Mouse (Mus musculus): Measurements from ENCODE around the gene Ppp1r7. TPM values are rescaled to one million over a fixed set of nuclear protein-coding genes. Genes with fewer than 3 reads are reported as not detected.

The Ppp1r7 gene
- total RNA-seq, 2 experiments from 2014 or later, result 4.9 to 11.0 TPM

DNA sequence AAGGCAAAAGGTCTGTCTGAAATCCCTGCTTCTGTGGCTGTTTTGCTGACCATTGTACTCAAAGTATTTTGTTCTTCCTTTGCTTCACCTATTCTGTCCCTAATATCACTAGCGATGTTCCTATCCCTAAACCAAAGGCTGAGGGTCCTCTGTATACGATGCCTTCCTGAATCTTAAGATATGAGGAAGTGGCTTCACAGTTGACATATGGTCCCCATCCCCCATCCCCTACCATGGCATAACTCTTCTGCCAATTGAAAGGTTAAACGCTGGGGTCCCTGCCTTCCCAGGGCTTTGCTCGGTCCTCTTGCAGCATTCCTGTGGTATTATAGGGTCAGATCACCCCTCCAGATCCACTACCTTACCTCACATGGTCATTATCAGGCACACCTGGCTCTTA, 60.7 kb downstream of the Ppp1r7 start:
- ATAC-seq (replicated peaks; ENCODE audit: low FRiP score, poor library complexity, severe bottlenecking), result no peak

Other genes with a start within 250 kb of the Ppp1r7 start
- gene Kif1a, start 240.9 kb upstream of the Ppp1r7 start, total RNA-seq (2015; ENCODE audit: low replicate concordance), result not detected in 2 replicates
- under 0.01 TPM in 1 of 2 replicates, not detected in the other for gene Kif1a, start 240.9 kb upstream of the Ppp1r7 start, total RNA-seq (2017; ENCODE audit: low replicate concordance)
- not detected in 2 replicates for gene Agxt, start 207.6 kb upstream of the Ppp1r7 start, total RNA-seq (2015; ENCODE audit: low replicate concordance)
- not detected in 2 replicates for gene Agxt, start 207.6 kb upstream of the Ppp1r7 start, total RNA-seq (2017; ENCODE audit: low replicate concordance)
- gene 2310007B03Rik, start 181.9 kb upstream of the Ppp1r7 start, total RNA-seq (2015; ENCODE audit: low replicate concordance), result not detected in 2 replicates
- gene 2310007B03Rik, start 181.9 kb upstream of the Ppp1r7 start, total RNA-seq (2017; ENCODE audit: low replicate concordance), result not detected in 2 replicates
- gene Crocc2, start 174.1 kb upstream of the Ppp1r7 start, total RNA-seq (2015; ENCODE audit: low replicate concordance), result not detected in 2 replicates
- gene Crocc2, start 174.1 kb upstream of the Ppp1r7 start, total RNA-seq (2017; ENCODE audit: low replicate concordance), result not detected in 2 replicates
- 0.63 and 1.7 TPM in 2 replicates for gene Sned1, start 107.0 kb upstream of the Ppp1r7 start, total RNA-seq (2015; ENCODE audit: low replicate concordance)
- 0.09 TPM in 1 of 2 replicates, not detected in the other for gene Sned1, start 107.0 kb upstream of the Ppp1r7 start, total RNA-seq (2017; ENCODE audit: low replicate concordance)
- 7.5 and 8.4 TPM in 2 replicates for gene Mterf4, start 36.9 kb upstream of the Ppp1r7 start, total RNA-seq (2015; ENCODE audit: low replicate concordance)
- 2.3 and 11.3 TPM in 2 replicates for gene Mterf4, start 36.9 kb upstream of the Ppp1r7 start, total RNA-seq (2017; ENCODE audit: low replicate concordance)
- gene Pask, start 628 bp downstream of the Ppp1r7 start, total RNA-seq (2015; ENCODE audit: low replicate concordance), result 6.5 and 11.0 TPM in 2 replicates
- 13.1 and 14.6 TPM in 2 replicates for gene Pask, start 628 bp downstream of the Ppp1r7 start, total RNA-seq (2017; ENCODE audit: low replicate concordance)
- gene Ano7, start 31.1 kb downstream of the Ppp1r7 start, total RNA-seq (2015; ENCODE audit: low replicate concordance), result not detected in 2 replicates
- not detected in 2 replicates for gene Ano7, start 31.1 kb downstream of the Ppp1r7 start, total RNA-seq (2017; ENCODE audit: low replicate concordance)
- 38.5 and 57.5 TPM in 2 replicates for gene Hdlbp, start 136.0 kb downstream of the Ppp1r7 start, total RNA-seq (2015; ENCODE audit: low replicate concordance)
- 37.7 and 44.2 TPM in 2 replicates for gene Hdlbp, start 136.0 kb downstream of the Ppp1r7 start, total RNA-seq (2017; ENCODE audit: low replicate concordance)
- gene Farp2, start 169.2 kb downstream of the Ppp1r7 start, total RNA-seq (2015; ENCODE audit: low replicate concordance), result not detected in 2 replicates
- 0.09 and 0.14 TPM in 2 replicates for gene Farp2, start 169.2 kb downstream of the Ppp1r7 start, total RNA-seq (2017; ENCODE audit: low replicate concordance)

All from erythroblast, adult 5-6 weeks (primary cell).